Mouse (Mus musculus): ENCODE data around the gene Ccng2.

- TF ChIP-seq POLR2A (IDR thresholded peaks at IDR 0.05; ENCODE audit: low read depth, low read length) (no peak), CTCF (conservative IDR thresholded peaks at IDR 0.05; ENCODE audit: insufficient read depth, insufficient read length, low read depth, low read length) (no peak)
Measured at GRCm38 (mm10) chr5:93224549-93224948, 42.5 kb upstream of the Ccng2 start.
